ENCODE assay signal across 10 mouse cellular contexts in the genomic region with DNA sequence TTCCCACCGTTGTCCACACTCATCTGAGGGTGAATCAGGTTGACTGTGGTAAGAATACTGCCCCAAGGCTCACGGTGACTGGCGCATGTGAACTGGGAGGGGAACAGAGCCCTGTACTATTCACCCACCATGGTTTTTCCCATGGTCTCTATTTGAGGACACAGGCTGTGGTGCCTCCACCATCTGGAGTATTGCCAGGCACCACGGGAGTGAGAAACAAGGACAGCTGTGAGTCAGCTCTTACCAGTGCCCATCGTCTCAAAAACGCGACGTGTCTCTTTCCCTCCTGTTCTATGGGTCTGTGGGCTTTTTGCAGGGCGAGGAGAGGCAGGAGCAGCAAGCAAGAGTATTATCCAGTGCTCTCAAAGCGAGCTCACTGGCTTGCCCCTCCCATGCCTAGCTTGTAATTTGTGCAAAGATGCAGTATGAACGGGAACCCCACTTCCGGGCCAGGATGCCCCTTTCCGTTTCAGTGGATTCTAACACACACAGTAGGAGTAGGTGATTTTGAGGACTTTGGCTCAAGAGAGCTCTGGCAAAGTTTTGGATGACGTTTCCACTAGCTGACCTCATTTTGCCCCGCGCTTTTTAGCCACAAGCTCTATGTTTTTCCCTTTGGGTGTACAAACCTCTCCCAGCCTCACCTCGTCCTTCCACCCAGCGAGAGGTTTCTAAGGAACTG. TPM values are rescaled to one million over a fixed set of nuclear protein-coding genes. Genes with fewer than 3 reads are reported as not detected.
DNase-seq lines count a peak whose midpoint lies in the region; ATAC-seq lines count a peak whose summit lies in the region.
"Had no signal": no experiment of that assay in that cellular context is flagged by ENCODE, and none has a peak within 500 bp of the region (broad histone marks: within the 10 kb centered on the region; RNA-seq: fewer than 3 reads in every experiment).

No protein-coding gene starts in this region.

- no peak for ATAC-seq in kidney, embryonic 15.5 days (replicated peaks; ENCODE audit: low FRiP score)
- ATAC-seq in heart, embryonic 16.5 days (replicated peaks; ENCODE audit: extremely low read depth, insufficient read depth, low FRiP score) = no peak

- peaks cover 34% of the 10 kb centered on the region for H3K4me1 ChIP-seq in kidney, embryonic 15.5 days
- peaks cover 42% of the 10 kb centered on the region for H3K4me1 ChIP-seq in heart, embryonic 16.5 days (ENCODE audit: control insufficient read depth, insufficient read depth, low read length)

- no peaks in the 10 kb centered on the region for H3K27me3 ChIP-seq in kidney, embryonic 15.5 days
- H3K27me3 ChIP-seq in heart, embryonic 16.5 days (ENCODE audit: control insufficient read depth, insufficient read depth, low read length) = no peaks in the 10 kb centered on the region
- H3K27me3 ChIP-seq: limb, embryonic 13.5 days had no signal

- H3K9me3 ChIP-seq in kidney, embryonic 15.5 days (replicated peaks) = no peaks in the 10 kb centered on the region
- no peaks in the 10 kb centered on the region for H3K9me3 ChIP-seq in heart, embryonic 16.5 days (replicated peaks; ENCODE audit: control insufficient read depth, low read length)
- H3K9me3 ChIP-seq: G1E; limb, embryonic 13.5 days had no signal

- H3K4me2 ChIP-seq in kidney, embryonic 15.5 days = no peak overlapping the region
- H3K4me2 ChIP-seq in heart, embryonic 16.5 days (ENCODE audit: low read depth, low read length) = peak overlapping the region; percentile 14; the same call in 1 of the 2 replicates
- H3K4me2 ChIP-seq: limb, embryonic 13.5 days had no signal

- H3K9ac ChIP-seq in kidney, embryonic 15.5 days = no peak overlapping the region
- H3K9ac ChIP-seq in heart, embryonic 16.5 days (ENCODE audit: low read length) = peak overlapping the region; percentile 5; the same call in 1 of the 2 replicates
- H3K9ac ChIP-seq: limb, embryonic 13.5 days had no signal

- no peak for DNase-seq in kidney, postnatal 25 days
- DNase-seq in adrenal gland, postnatal 25 days = peak; percentile 67
- peak; percentile 45 for DNase-seq in lung, postnatal 25 days (ENCODE audit: low spot score)
- no peak for DNase-seq in layer of hippocampus, adult 9-11 months
- no peak for DNase-seq in urinary bladder, postnatal 25 days (ENCODE audit: low spot score)
- DNase-seq: midbrain, embryonic 14.5 days had no signal

- H3K4me3 ChIP-seq in kidney, embryonic 15.5 days (replicated peaks) = no peak overlapping the region
- H3K4me3 ChIP-seq in heart, embryonic 16.5 days (ENCODE audit: low read length) = no peak overlapping the region
- H3K4me3 ChIP-seq: limb, embryonic 13.5 days had no signal

- 69% methylated on average over 18 of the region's 18 CpGs for WGBS in kidney, embryonic 15.5 days
- WGBS in heart, embryonic 16.5 days = 47% methylated on average over 18 of the region's 18 CpGs

- H3K36me3 ChIP-seq in kidney, embryonic 15.5 days = no peaks in the 10 kb centered on the region
- H3K36me3 ChIP-seq in heart, embryonic 16.5 days (ENCODE audit: control insufficient read depth, insufficient read depth) = no peaks in the 10 kb centered on the region
- H3K36me3 ChIP-seq: G1E; limb, embryonic 13.5 days had no signal

- H3K27ac ChIP-seq in kidney, embryonic 15.5 days = peak overlapping the region; percentile 11; the same call in 1 of the 2 replicates
- H3K27ac ChIP-seq in heart, embryonic 16.5 days (ENCODE audit: low read length) = peak overlapping the region; percentile 83
- H3K27ac ChIP-seq: limb, embryonic 13.5 days had no signal

RNA-seq across cellular contexts. Expression of a gene that starts 53.4 kb away (rescaled TPM):
- 28.7 and 29.8 TPM in 2 replicates for polyA plus RNA-seq in kidney, embryonic 15.5 days (2015; fragmentation: Nextera tagmentation; extraction: Ambion mirVana)
- total RNA-seq in adrenal gland, postnatal 25 days (2021) = 17.9 and 20.2 TPM in 2 replicates
- polyA plus RNA-seq in heart, embryonic 16.5 days (2015; fragmentation: Nextera tagmentation; extraction: Ambion mirVana) = 20.4 and 23.2 TPM in 2 replicates

Comparison
In these comparisons a context has a peak if more than half of its experiments do, and no peak if none do; other contexts are left out.
1. DNase-seq: peak in adrenal gland, postnatal 25 days (single experiment) and lung, postnatal 25 days (single experiment); none in kidney, postnatal 25 days (0 of 2), layer of hippocampus, adult 9-11 months (single experiment) and urinary bladder, postnatal 25 days (single experiment).